Mouse (Mus musculus): ENCODE data around the gene Carf. TPM values are rescaled to one million over a fixed set of nuclear protein-coding genes. Genes with fewer than 3 reads are reported as not detected.

Carf gene
- polyA plus RNA-seq, 1 experiment from 2014 or later: 6.5 TPM

- WGBS: under 1% methylated on average over 70 of the region's 74 CpGs
- peak within 1 kb of the TSS; percentile 95 for H3K9ac ChIP-seq
- H3K9me3 ChIP-seq (replicated peaks): no peaks in the 10 kb centered on the region
- H3K4me2 ChIP-seq: peak within 1 kb of the TSS; percentile 70
- peak within 1 kb of the TSS; percentile 81 for H3K4me3 ChIP-seq
- no peaks in the 10 kb centered on the region for H3K36me3 ChIP-seq
- H3K27me3 ChIP-seq (replicated peaks): no peaks in the 10 kb centered on the region
- peaks cover 9% of the 10 kb centered on the region for H3K4me1 ChIP-seq (replicated peaks)
- H3K27ac ChIP-seq (ENCODE audit: poor library complexity, severe bottlenecking): peak within 1 kb of the TSS; percentile 98
- peak; percentile 99 for ATAC-seq (ENCODE audit: insufficient number of reproducible peaks, low FRiP score)
These were observed 82.1 kb downstream of the Carf start, which contains the start of gene Nbeal1 for GRCm38 (mm10) chr1:60179932-60180783. Gene Nbeal1 (plus strand): TSS chr1:60180599.

DNA sequence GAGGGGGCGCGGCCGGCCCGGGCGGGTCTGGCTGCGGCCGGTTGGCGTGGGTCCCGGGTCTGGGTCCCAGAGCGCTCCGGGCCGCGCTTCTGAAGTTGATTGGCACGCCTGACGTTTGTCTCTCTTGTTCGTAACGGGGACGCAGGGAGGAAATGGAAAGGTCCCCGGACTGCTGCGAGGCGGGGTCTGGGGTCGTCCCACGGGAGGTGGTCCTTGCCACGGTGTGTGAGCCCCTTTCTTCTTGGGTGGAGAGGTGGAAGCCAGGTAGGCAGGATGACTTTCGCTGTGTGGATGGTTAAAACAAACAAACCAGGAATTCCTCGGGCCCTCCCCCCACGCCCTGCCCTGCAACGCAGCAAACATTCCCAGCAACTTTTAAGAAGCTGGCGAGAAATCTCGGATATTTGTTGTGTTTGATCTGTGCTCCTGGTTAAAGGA is 82.8 kb downstream of the Carf start:
- H3K4me3 ChIP-seq: peak overlapping the region; percentile 81
- ATAC-seq (ENCODE audit: insufficient number of reproducible peaks, low FRiP score): peak; percentile 19
- no peaks in the 10 kb centered on the region for H3K27me3 ChIP-seq (replicated peaks)
- H3K36me3 ChIP-seq: no peaks in the 10 kb centered on the region
- H3K4me2 ChIP-seq: peak overlapping the region; percentile 70
- no peaks in the 10 kb centered on the region for H3K9me3 ChIP-seq (replicated peaks)
- peaks cover 9% of the 10 kb centered on the region for H3K4me1 ChIP-seq (replicated peaks)
- H3K27ac ChIP-seq (ENCODE audit: poor library complexity, severe bottlenecking): peak overlapping the region; percentile 98
- WGBS: under 1% methylated on average over 30 of the region's 30 CpGs
- H3K9ac ChIP-seq: peak overlapping the region; percentile 95

- no peaks in the 10 kb centered on the region for H3K9me3 ChIP-seq (replicated peaks)
- H3K4me2 ChIP-seq: no peak overlapping the region
- 0 out of 2 replicates have a peak, but pooled peaks cover 3% of the 10 kb centered on the region for H3K36me3 ChIP-seq
- H3K4me3 ChIP-seq: no peak overlapping the region
- H3K4me1 ChIP-seq (replicated peaks): no peaks in the 10 kb centered on the region
- H3K27me3 ChIP-seq (replicated peaks): no peaks in the 10 kb centered on the region
- ATAC-seq (ENCODE audit: insufficient number of reproducible peaks, low FRiP score): no peak
- H3K9ac ChIP-seq: no peak overlapping the region
- H3K27ac ChIP-seq (ENCODE audit: poor library complexity, severe bottlenecking): no peak overlapping the region
These were observed 90.4 kb downstream of the Carf start for GRCm38 (mm10) chr1:60188454-60188853.

DNA sequence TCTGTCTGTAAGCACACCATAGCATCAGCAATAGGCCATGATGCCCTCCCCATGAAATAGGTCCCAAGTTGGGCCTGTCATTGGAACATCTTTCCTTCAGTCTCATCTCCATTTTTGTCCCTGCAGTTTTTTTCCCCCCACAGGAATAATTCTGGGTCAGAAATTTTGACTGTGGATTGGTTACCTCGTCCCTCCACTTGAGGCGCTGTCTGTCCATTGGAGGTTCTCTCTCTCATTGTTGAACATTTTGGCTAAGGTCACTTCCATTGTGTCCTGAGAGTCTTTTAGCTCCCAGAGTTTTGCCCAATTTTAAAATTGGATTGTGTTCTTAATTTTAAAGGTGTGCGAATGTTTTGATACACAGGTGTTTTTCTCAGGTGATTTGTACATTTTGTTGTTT is 98.8 kb downstream of the Carf start:
- no peak for ATAC-seq (ENCODE audit: insufficient number of reproducible peaks, low FRiP score)
- Histone ChIP-seq H3K4me2 (no peak overlapping the region), H3K9me3 (replicated peaks) (no peaks in the 10 kb centered on the region), H3K4me3 (no peak overlapping the region), H3K36me3 (peaks cover 31% of the 10 kb centered on the region), H3K27me3 (replicated peaks) (no peaks in the 10 kb centered on the region), H3K27ac (ENCODE audit: poor library complexity, severe bottlenecking) (no peak overlapping the region), H3K9ac (no peak overlapping the region), H3K4me1 (replicated peaks) (no peaks in the 10 kb centered on the region)
- 63% methylated on average over 3 of the region's 3 CpGs for WGBS

DNA sequence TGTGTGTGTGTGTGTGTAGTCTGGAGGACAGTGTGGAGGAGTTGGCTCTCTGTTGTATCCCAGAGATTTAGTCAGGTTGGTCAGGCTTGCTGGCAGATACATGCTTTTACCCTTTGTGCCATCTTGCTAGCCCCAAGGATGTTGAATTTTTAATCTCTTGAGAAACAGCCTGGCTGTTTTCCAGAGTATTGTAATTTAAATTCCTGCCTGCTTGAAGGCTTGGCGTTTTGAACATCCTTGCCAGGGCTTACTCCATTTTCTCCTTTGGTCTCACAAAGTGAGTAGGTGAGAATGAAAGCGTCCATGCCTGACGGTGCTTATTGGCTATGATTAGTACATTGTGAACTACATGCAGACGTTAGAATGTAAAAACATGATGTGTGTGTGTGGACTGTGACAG is 101.0 kb downstream of the Carf start:
- H3K4me3 ChIP-seq: no peak overlapping the region
- no peak overlapping the region for H3K9ac ChIP-seq
- H3K27me3 ChIP-seq (replicated peaks): no peaks in the 10 kb centered on the region
- H3K4me2 ChIP-seq: no peak overlapping the region
- peaks cover 4% of the 10 kb centered on the region; the same call in 1 of the 2 replicates for H3K9me3 ChIP-seq (replicated peaks)
- ATAC-seq (ENCODE audit: insufficient number of reproducible peaks, low FRiP score): no peak
- WGBS: 74% methylated on average over 4 of the region's 4 CpGs
- no peaks in the 10 kb centered on the region for H3K4me1 ChIP-seq (replicated peaks)
- no peak overlapping the region for H3K27ac ChIP-seq (ENCODE audit: poor library complexity, severe bottlenecking)
- H3K36me3 ChIP-seq: peaks cover 52% of the 10 kb centered on the region

Other genes starting within 250 kb of the Carf start
- gene Fam117b, start 185.2 kb upstream of the Carf start, polyA plus RNA-seq (2016; fragmentation: Nextera tagmentation; extraction: Ambion mirVana): 6.6 and 7.8 TPM in 2 replicates
- gene Ica1l, start 55.1 kb upstream of the Carf start, polyA plus RNA-seq (2016; fragmentation: Nextera tagmentation; extraction: Ambion mirVana): 0.31 and 0.58 TPM in 2 replicates
- gene Wdr12, start 398 bp downstream of the Carf start, polyA plus RNA-seq (2016; fragmentation: Nextera tagmentation; extraction: Ambion mirVana): 27.9 and 33.1 TPM in 2 replicates
- gene Nbeal1, start 82.4 kb downstream of the Carf start, polyA plus RNA-seq (2016; fragmentation: Nextera tagmentation; extraction: Ambion mirVana): 12.9 and 13.5 TPM in 2 replicates
- 29.0 and 31.8 TPM in 2 replicates for gene Cyp20a1, start 245.1 kb downstream of the Carf start, polyA plus RNA-seq (2016; fragmentation: Nextera tagmentation; extraction: Ambion mirVana)

Data from heart, embryonic 12.5 days (tissue).